Mouse (Mus musculus): Measurements from ENCODE around the gene Zfx. TPM values are rescaled to one million over a fixed set of nuclear protein-coding genes. Genes with fewer than 3 reads are reported as not detected.

Gene Zfx
- total and polyA plus RNA-seq, 3 experiments: 14.3 to 17.7 (median 16.4) TPM

DNA sequence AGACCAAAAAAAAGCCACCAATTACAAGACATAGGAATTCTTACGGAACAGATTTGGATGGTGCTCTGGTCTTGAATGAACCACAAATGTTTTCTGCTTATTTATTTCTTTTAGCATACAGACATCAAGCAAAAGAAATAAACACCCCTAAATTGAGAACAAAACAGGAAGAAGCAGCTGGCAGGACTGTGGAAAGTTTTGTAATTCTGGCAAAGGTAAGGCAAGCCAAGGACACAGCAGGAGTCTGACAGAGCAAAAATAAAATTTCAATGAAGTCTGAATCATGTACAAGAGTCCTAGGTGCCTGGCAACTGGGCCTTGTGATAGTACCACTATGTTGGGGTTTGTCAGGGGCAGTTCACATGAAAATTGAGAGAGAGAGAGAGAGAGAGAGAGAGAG, 14.8 kb upstream of the Zfx start:
- Histone ChIP-seq H3K4me2 (ENCODE audit: insufficient read depth, low read depth, poor library complexity, severe bottlenecking) (no peak overlapping the region), H3K9ac (ENCODE audit: insufficient read depth, low read depth) (no peak overlapping the region), H3K27ac (ENCODE audit: insufficient read depth, low read depth) (no peak overlapping the region), H3K9me3 (replicated peaks; ENCODE audit: low read length) (no peaks in the 10 kb centered on the region), H3K4me1 (ENCODE audit: control insufficient read depth in 1 of 2, insufficient read depth in 2 of 2) (peaks cover 0 to 9% of the 10 kb centered on the region in 2 experiments; a peak in 2 of 4 replicates), H3K27me3 (replicated peaks) (no peaks in the 10 kb centered on the region), H3K79me2 (replicated peaks; ENCODE audit: control insufficient read depth, extremely low read depth, insufficient read depth, poor library complexity, severe bottlenecking) (no peaks in the 10 kb centered on the region), H3K4me3 (replicated peaks in 1 of 3; ENCODE audit: low read depth in 2 of 3, low read length in 2 of 3, poor library complexity in 1 of 3) (no peak overlapping the region), H3K36me3 (replicated peaks in 1 of 2; ENCODE audit: control insufficient read depth in 1 of 2, insufficient read depth in 1 of 2, low read length in 1 of 2) (no peaks in the 10 kb centered on the region)
- TF ChIP-seq MYC (IDR thresholded peaks at IDR 0.05; ENCODE audit: low read depth, low read length): no peak
- TF ChIP-seq EP300 (IDR thresholded peaks at IDR 0.05; ENCODE audit: low read length): no peak
- no peak for TF ChIP-seq CHD2 (IDR thresholded peaks at IDR 0.05; ENCODE audit: low read length)
- no peak for TF ChIP-seq ELF1 (IDR thresholded peaks at IDR 0.05; ENCODE audit: low read depth, low read length)
- TF ChIP-seq MEF2A (IDR thresholded peaks at IDR 0.05; ENCODE audit: borderline replicate concordance, low read depth, low read length): no peak
- TF ChIP-seq GABPA (IDR thresholded peaks at IDR 0.05; ENCODE audit: insufficient replicate concordance, low read depth, low read length): no peak
- TF ChIP-seq MXI1 (IDR thresholded peaks at IDR 0.05; ENCODE audit: low read depth, low read length): no peak
- no peak for TF ChIP-seq POLR2AphosphoS2 (IDR thresholded peaks at IDR 0.05; ENCODE audit: low read depth, low read length)
- no peak for TF ChIP-seq CTCF (conservative IDR thresholded peaks at IDR 0.05 in 1 of 2, IDR thresholded peaks at IDR 0.05 in 1 of 2; ENCODE audit: low read depth in 2 of 2, low read length in 2 of 2)
- TF ChIP-seq MAZ (IDR thresholded peaks at IDR 0.05; ENCODE audit: low read depth, low read length): no peak
- no peak for TF ChIP-seq TCF12 (IDR thresholded peaks at IDR 0.05; ENCODE audit: low read depth, low read length)
- no peak for TF ChIP-seq IRF4 (IDR thresholded peaks at IDR 0.05; ENCODE audit: low read depth, low read length)
- no peak for TF ChIP-seq CHD1 (IDR thresholded peaks at IDR 0.05; ENCODE audit: low read depth, low read length)
- TF ChIP-seq ZC3H11A (IDR thresholded peaks at IDR 0.05; ENCODE audit: low read depth, low read length): no peak
- TF ChIP-seq ZKSCAN1 (IDR thresholded peaks at IDR 0.05; ENCODE audit: borderline replicate concordance, low read depth, low read length): no peak
- no peak for TF ChIP-seq NRF1 (IDR thresholded peaks at IDR 0.05; ENCODE audit: low read depth, low read length)
- no peak for TF ChIP-seq JUND (conservative IDR thresholded peaks at IDR 0.05; ENCODE audit: low read depth, low read length)
- no peak for TF ChIP-seq UBTF (IDR thresholded peaks at IDR 0.05; ENCODE audit: low read depth, low read length)
- DNase-seq (ENCODE audit: extremely low read depth): no peak
- dilution Hi-C loops (cut with MboI; ENCODE audit: extremely low pct_ligation_motif_present, extremely low pct_unique_long_range_greater_than_20kb, low sequenced_read_pairs): no loop called here
- in situ Hi-C loops (cut with MboI; ENCODE audit: low pct_ligation_motif_present, low pct_unique_long_range_greater_than_20kb, low sequenced_read_pairs): no loop called here

- dilution Hi-C loops (cut with MboI; ENCODE audit: extremely low pct_ligation_motif_present, extremely low pct_unique_long_range_greater_than_20kb, low sequenced_read_pairs): no loop called here
- in situ Hi-C loops (cut with MboI; ENCODE audit: low pct_ligation_motif_present, low pct_unique_long_range_greater_than_20kb, low sequenced_read_pairs): no loop called here
- Histone ChIP-seq H3K4me1 (ENCODE audit: control insufficient read depth in 1 of 2, insufficient read depth in 2 of 2) (peaks cover 0 to 7% of the 10 kb centered on the region in 2 experiments; a peak in 2 of 4 replicates), H3K9ac (ENCODE audit: insufficient read depth, low read depth) (no peak overlapping the region), H3K4me3 (replicated peaks in 1 of 3; ENCODE audit: low read depth in 2 of 3, low read length in 2 of 3, poor library complexity in 1 of 3) (no peak overlapping the region), H3K79me2 (replicated peaks; ENCODE audit: control insufficient read depth, extremely low read depth, insufficient read depth, poor library complexity, severe bottlenecking) (no peaks in the 10 kb centered on the region), H3K36me3 (replicated peaks in 1 of 2; ENCODE audit: control insufficient read depth in 1 of 2, insufficient read depth in 1 of 2, low read length in 1 of 2) (no peaks in the 10 kb centered on the region), H3K27me3 (replicated peaks) (no peaks in the 10 kb centered on the region), H3K9me3 (replicated peaks; ENCODE audit: low read length) (no peaks in the 10 kb centered on the region), H3K27ac (ENCODE audit: insufficient read depth, low read depth) (no peak overlapping the region), H3K4me2 (ENCODE audit: insufficient read depth, low read depth, poor library complexity, severe bottlenecking) (no peak overlapping the region)
- TF ChIP-seq SIN3A (IDR thresholded peaks at IDR 0.05; ENCODE audit: low read length) (no peak), BHLHE40 (IDR thresholded peaks at IDR 0.05; ENCODE audit: low read depth, low read length) (no peak), TCF12 (IDR thresholded peaks at IDR 0.05; ENCODE audit: low read depth, low read length) (no peak)
- DNase-seq (ENCODE audit: extremely low read depth): no peak
Observed at GRCm38 (mm10) chrX:94135084-94135483, 11.6 kb upstream of the Zfx start.

All from CH12.LX (cell line).